Mouse (Mus musculus): Measurements from ENCODE around the gene Paqr7. TPM values are rescaled to one million over a fixed set of nuclear protein-coding genes. Genes with fewer than 3 reads are reported as not detected.

Gene Paqr7
- 4.5 and 5.3 TPM in 2 replicates for polyA plus RNA-seq (2015; fragmentation: Nextera tagmentation; extraction: Ambion mirVana)

DNA sequence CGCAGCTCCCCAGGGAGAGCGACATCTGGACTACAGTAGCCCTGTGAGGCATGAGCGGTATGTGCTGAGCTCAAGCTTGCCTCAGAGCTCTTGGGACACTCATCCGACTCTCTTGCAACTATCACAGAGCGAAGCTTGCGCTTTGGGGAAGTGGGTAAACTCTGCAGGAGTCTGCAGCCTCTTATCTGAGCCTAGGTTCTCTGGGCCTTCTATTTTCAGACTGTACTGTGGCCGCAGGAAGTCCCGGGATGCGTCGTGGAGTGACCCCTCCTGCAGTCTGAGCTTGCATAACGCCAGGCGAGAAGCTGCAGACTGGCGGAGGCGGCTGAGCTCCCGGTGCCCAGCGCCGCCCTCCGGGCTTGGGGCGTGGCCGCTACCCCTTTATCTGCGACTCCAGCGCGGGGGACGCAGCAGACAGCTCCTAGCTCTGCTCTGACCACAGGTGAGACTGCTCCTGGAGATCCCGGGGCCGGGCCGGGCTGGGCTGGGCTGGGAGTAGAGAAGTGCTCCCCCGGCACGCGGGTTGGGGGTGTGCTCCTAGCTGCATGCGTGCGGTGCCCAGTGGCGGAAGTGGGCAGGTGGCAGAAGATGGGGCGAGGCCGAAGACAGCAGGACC lies at the start of gene Paqr7:
Gene Paqr7, plus strand, starts transcription at position 103 of the 616 bp plus-strand sequence.

DNA sequence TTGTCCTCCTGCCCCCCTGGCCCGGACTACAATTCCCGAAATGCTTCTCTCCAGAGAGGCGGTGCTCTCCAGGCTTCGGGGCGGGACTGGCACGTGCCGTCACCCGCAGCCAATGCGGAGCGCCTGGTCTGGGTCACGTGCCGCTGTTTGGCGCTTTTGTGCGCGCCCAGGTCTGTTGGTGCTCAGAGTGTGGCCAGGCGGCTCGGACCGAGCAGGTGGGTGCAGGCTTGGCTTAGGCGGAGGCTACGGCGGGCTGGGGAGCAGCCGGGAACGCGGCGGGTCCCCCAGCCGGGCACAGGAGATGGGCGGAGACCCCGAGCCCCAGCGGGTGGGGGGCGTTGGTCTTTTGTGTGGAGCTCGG lies 28.3 kb upstream of the Paqr7 start, which contains the start of gene Stmn1:
Gene Stmn1, plus strand, starts transcription at position 106 of the 361 bp plus-strand sequence.

DNA sequence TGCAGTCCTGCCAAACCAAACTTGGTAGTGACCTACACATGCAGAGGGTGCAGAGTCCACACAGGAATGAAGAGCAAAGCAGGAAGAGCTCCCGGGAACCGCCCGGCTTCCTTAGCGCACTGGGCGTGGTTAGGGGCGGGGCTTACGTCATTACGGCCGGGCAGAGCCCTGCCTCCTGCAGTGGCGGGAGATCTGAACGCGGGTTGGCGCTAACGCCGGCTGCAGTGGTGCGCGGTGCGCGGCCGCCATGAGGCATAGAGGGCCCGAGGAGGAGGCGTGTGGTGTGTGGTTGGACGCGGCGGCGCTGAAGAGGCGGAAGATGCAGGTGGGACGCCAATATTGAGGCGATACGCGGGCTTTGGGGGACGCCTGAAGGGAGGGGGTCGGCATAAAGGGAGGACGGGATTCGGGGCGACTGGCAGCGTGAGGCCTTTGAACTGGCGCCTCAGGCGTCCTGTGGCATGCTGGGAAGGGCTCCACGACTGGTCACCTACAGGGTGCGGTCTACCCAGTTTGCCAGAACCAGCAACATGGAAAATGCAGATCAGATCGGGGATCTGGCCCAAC lies 14.4 kb downstream of the Paqr7 start, which contains the start of gene Aunip:
Gene Aunip, plus strand, starts transcription at position 155 of the 567 bp plus-strand sequence.

DNA sequence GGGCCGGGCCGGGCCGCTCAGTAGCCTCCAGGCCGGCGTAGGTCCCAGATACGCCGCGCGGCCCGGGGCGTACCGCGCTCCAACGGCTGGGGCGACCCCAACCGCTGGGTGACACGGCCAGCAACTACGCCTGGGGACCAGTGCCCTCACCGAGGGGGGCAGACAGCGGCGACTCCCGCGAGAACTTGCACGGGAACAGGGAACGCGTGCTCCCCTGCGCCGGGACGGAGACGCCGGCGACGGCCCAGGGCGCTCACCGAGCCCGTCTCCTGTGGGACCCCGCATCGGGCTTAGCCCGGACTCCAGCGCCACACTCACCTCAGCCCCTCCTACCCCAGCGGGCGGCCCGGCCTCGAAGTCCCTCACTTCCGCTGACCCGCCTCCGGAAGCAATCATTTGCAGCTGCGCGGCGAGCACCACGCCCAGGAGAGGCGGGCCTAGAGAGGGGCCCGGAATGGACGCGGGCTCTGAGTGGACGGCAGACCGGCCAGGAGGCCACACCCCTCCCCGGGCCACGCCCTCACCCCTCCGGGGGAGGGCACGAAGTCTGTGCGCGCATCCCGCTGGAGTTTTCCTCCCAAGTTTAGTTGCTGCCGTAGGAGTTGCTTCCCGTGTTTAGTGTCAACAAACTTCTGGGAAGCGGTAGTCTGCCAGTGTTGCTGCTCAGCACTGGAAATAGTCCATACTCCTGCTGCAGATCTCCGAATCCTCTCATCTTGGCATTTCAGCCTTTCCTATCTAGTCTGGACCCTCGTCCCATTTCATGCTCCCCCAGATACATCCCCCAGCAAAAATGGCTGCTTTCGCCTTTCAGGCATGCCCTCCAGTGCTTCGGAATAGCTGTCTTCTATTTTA lies 38.7 kb downstream of the Paqr7 start, which contains the start of gene Mtfr1l:
Gene Mtfr1l, minus strand, starts transcription at position 456 of the 855 bp plus-strand sequence.

GRCm38 (mm10) chr4:134551494-134552316 lies 55.2 kb downstream of the Paqr7 start, which contains the start of gene Selenon:
Gene Selenon (minus strand): TSS chr4:134552166.

Small RNAs within 50 kb of the gene (microRNA-seq; reads per million reads assigned to microRNA genes)
- 0 reads per million in 2 experiments for gene Gm23634

Other genes with a start within 250 kb of the Paqr7 start
- not detected in 2 replicates for gene Gm30191, start 249.8 kb upstream of the Paqr7 start, polyA plus RNA-seq (2015; fragmentation: Nextera tagmentation; extraction: Ambion mirVana)
- 5.0 and 5.7 TPM in 2 replicates for gene Grrp1, start 242.6 kb upstream of the Paqr7 start, polyA plus RNA-seq (2015; fragmentation: Nextera tagmentation; extraction: Ambion mirVana)
- 5.7 and 5.8 TPM in 2 replicates for gene Pdik1l, start 208.8 kb upstream of the Paqr7 start, polyA plus RNA-seq (2015; fragmentation: Nextera tagmentation; extraction: Ambion mirVana)
- 53.6 and 64.2 TPM in 2 replicates for gene Trim63, start 181.6 kb upstream of the Paqr7 start, polyA plus RNA-seq (2015; fragmentation: Nextera tagmentation; extraction: Ambion mirVana)
- gene Slc30a2, start 153.5 kb upstream of the Paqr7 start, polyA plus RNA-seq (2015; fragmentation: Nextera tagmentation; extraction: Ambion mirVana), result 0.33 and 0.44 TPM in 2 replicates
- 2.6 and 2.7 TPM in 2 replicates for gene Extl1, start 112.8 kb upstream of the Paqr7 start, polyA plus RNA-seq (2015; fragmentation: Nextera tagmentation; extraction: Ambion mirVana)
- gene Pafah2, start 100.4 kb upstream of the Paqr7 start, polyA plus RNA-seq (2015; fragmentation: Nextera tagmentation; extraction: Ambion mirVana), result 4.2 and 5.4 TPM in 2 replicates
- 236 and 280 TPM in 2 replicates for gene Stmn1, start 28.4 kb upstream of the Paqr7 start, polyA plus RNA-seq (2015; fragmentation: Nextera tagmentation; extraction: Ambion mirVana)
- 1.0 and 1.9 TPM in 2 replicates for gene Aunip, start 14.3 kb downstream of the Paqr7 start, polyA plus RNA-seq (2015; fragmentation: Nextera tagmentation; extraction: Ambion mirVana)
- gene Mtfr1l, start 38.7 kb downstream of the Paqr7 start, polyA plus RNA-seq (2015; fragmentation: Nextera tagmentation; extraction: Ambion mirVana), result 155 and 156 TPM in 2 replicates
- 11.1 and 15.5 TPM in 2 replicates for gene Selenon, start 55.5 kb downstream of the Paqr7 start, polyA plus RNA-seq (2015; fragmentation: Nextera tagmentation; extraction: Ambion mirVana)
- 3.2 and 3.6 TPM in 2 replicates for gene Man1c1, start 207.6 kb downstream of the Paqr7 start, polyA plus RNA-seq (2015; fragmentation: Nextera tagmentation; extraction: Ambion mirVana)